Mouse (Mus musculus): ENCODE data around the gene Olfr1339. TPM values are rescaled to one million over a fixed set of nuclear protein-coding genes. Genes with fewer than 3 reads are reported as not detected.
A peak's percentile ranks its signal among the peaks of the same experiment; 100 is the strongest.

Olfr1339 gene
- not detected in 2 replicates for polyA plus RNA-seq (2015; fragmentation: Nextera tagmentation; extraction: Ambion mirVana)

- H3K36me3 ChIP-seq: no peaks in the 10 kb centered on the region
- no peaks in the 10 kb centered on the region for H3K4me1 ChIP-seq
- no peak for ATAC-seq (ENCODE audit: low FRiP score, low read depth)
- H3K9me3 ChIP-seq: no peaks in the 10 kb centered on the region
- no peaks in the 10 kb centered on the region for H3K27me3 ChIP-seq
- H3K4me2 ChIP-seq (replicated peaks): no peak within 1 kb of the TSS
- 70% methylated on average over 1 of the region's 1 CpGs for WGBS
- H3K27ac ChIP-seq: no peak within 1 kb of the TSS
- H3K9ac ChIP-seq: no peak within 1 kb of the TSS
- no peak within 1 kb of the TSS for H3K4me3 ChIP-seq
These were observed at the start of gene Olfr1339 for GRCm38 (mm10) chr4:118731875-118732274. Gene Olfr1339, plus strand, starts transcription at chr4:118732175.

GRCm38 (mm10) chr4:118687086-118687485 is 44.9 kb upstream of the Olfr1339 start:
- H3K27ac ChIP-seq: no peak overlapping the region
- H3K4me3 ChIP-seq: no peak overlapping the region
- peaks cover 4% of the 10 kb centered on the region; the same call in 1 of the 2 replicates for H3K4me1 ChIP-seq
- WGBS: 64% methylated on average over 2 of the region's 2 CpGs
- no peaks in the 10 kb centered on the region for H3K36me3 ChIP-seq
- no peaks in the 10 kb centered on the region for H3K27me3 ChIP-seq
- H3K9ac ChIP-seq: no peak overlapping the region
- no peak for ATAC-seq (ENCODE audit: low FRiP score, low read depth)
- no peaks in the 10 kb centered on the region for H3K9me3 ChIP-seq
- H3K4me2 ChIP-seq (replicated peaks): no peak overlapping the region

GRCm38 (mm10) chr4:118692412-118692973 is 39.5 kb upstream of the Olfr1339 start, which contains the start of gene Olfr1342:
Gene Olfr1342, minus strand, starts transcription at chr4:118692756.
- Histone ChIP-seq H3K27ac (peak within 1 kb of the TSS; percentile 39; the same call in 1 of the 2 replicates), H3K9me3 (no peaks in the 10 kb centered on the region), H3K4me1 (peaks cover 18% of the 10 kb centered on the region; the same call in 1 of the 2 replicates), H3K36me3 (no peaks in the 10 kb centered on the region), H3K4me3 (no peak within 1 kb of the TSS), H3K4me2 (replicated peaks) (peak within 1 kb of the TSS; percentile 42), H3K27me3 (no peaks in the 10 kb centered on the region), H3K9ac (no peak within 1 kb of the TSS)
- WGBS: 37% methylated on average over 12 of the region's 12 CpGs
- ATAC-seq (ENCODE audit: low FRiP score, low read depth): no peak

- no peaks in the 10 kb centered on the region for H3K9me3 ChIP-seq
- no peak for ATAC-seq (ENCODE audit: low FRiP score, low read depth)
- WGBS: 47% methylated on average over 2 of the region's 2 CpGs
- no peaks in the 10 kb centered on the region for H3K27me3 ChIP-seq
- H3K4me1 ChIP-seq: peaks cover 18% of the 10 kb centered on the region; the same call in 1 of the 2 replicates
- no peak overlapping the region for H3K4me3 ChIP-seq
- no peaks in the 10 kb centered on the region for H3K36me3 ChIP-seq
- H3K4me2 ChIP-seq (replicated peaks): no peak overlapping the region
- H3K27ac ChIP-seq: no peak overlapping the region
- no peak overlapping the region for H3K9ac ChIP-seq
These were observed 38.2 kb upstream of the Olfr1339 start for GRCm38 (mm10) chr4:118693812-118694211.

GRCm38 (mm10) chr4:118703223-118703622 is 28.8 kb upstream of the Olfr1339 start, which contains the start of gene Olfr1341:
Gene Olfr1341, plus strand, starts transcription at chr4:118703523.
- no peaks in the 10 kb centered on the region for H3K9me3 ChIP-seq
- 81% methylated on average over 3 of the region's 3 CpGs for WGBS
- no peak for ATAC-seq (ENCODE audit: low FRiP score, low read depth)

GRCm38 (mm10) chr4:118708086-118708485 is 23.9 kb upstream of the Olfr1339 start:
- H3K9ac ChIP-seq: no peak overlapping the region
- H3K9me3 ChIP-seq: no peaks in the 10 kb centered on the region
- H3K27ac ChIP-seq: no peak overlapping the region
- no peaks in the 10 kb centered on the region for H3K27me3 ChIP-seq
- H3K36me3 ChIP-seq: no peaks in the 10 kb centered on the region
- no peak for ATAC-seq (ENCODE audit: low FRiP score, low read depth)
- 84% methylated on average over 5 of the region's 5 CpGs for WGBS
- no peak overlapping the region for H3K4me3 ChIP-seq
- H3K4me2 ChIP-seq (replicated peaks): no peak overlapping the region
- no peaks in the 10 kb centered on the region for H3K4me1 ChIP-seq

More at GRCm38 (mm10) chr4:118703223-118703622, 28.8 kb upstream of the Olfr1339 start, which contains the start of gene Olfr1341:
- H3K4me2 ChIP-seq (replicated peaks): no peak within 1 kb of the TSS
- no peaks in the 10 kb centered on the region for H3K36me3 ChIP-seq
- H3K4me3 ChIP-seq: no peak within 1 kb of the TSS
- no peak within 1 kb of the TSS for H3K27ac ChIP-seq
- H3K27me3 ChIP-seq: no peaks in the 10 kb centered on the region
- H3K4me1 ChIP-seq: no peaks in the 10 kb centered on the region
- H3K9ac ChIP-seq: no peak within 1 kb of the TSS

- H3K4me2 ChIP-seq (replicated peaks): no peak overlapping the region
- H3K27me3 ChIP-seq: no peaks in the 10 kb centered on the region
- no peak for ATAC-seq (ENCODE audit: low FRiP score, low read depth)
- H3K4me1 ChIP-seq: no peaks in the 10 kb centered on the region
- no peak overlapping the region for H3K9ac ChIP-seq
- no peak overlapping the region for H3K4me3 ChIP-seq
- 42% methylated on average over 1 of the region's 1 CpGs for WGBS
- no peak overlapping the region for H3K27ac ChIP-seq
- no peaks in the 10 kb centered on the region for H3K36me3 ChIP-seq
- H3K9me3 ChIP-seq: no peaks in the 10 kb centered on the region
These were observed 20.3 kb upstream of the Olfr1339 start for GRCm38 (mm10) chr4:118711656-118712055.

- Histone ChIP-seq H3K4me2 (replicated peaks) (no peak within 1 kb of the TSS), H3K36me3 (no peaks in the 10 kb centered on the region), H3K4me3 (no peak within 1 kb of the TSS), H3K27me3 (no peaks in the 10 kb centered on the region), H3K9ac (no peak within 1 kb of the TSS), H3K9me3 (no peaks in the 10 kb centered on the region), H3K27ac (no peak within 1 kb of the TSS), H3K4me1 (no peaks in the 10 kb centered on the region)
- no peak for ATAC-seq (ENCODE audit: low FRiP score, low read depth)
These were observed 12.1 kb upstream of the Olfr1339 start, which contains the start of gene Olfr1340 for GRCm38 (mm10) chr4:118719838-118720237. Gene Olfr1340, plus strand, starts transcription at chr4:118720138.

- Histone ChIP-seq H3K9ac (no peak overlapping the region), H3K27me3 (no peaks in the 10 kb centered on the region), H3K4me2 (replicated peaks) (no peak overlapping the region), H3K27ac (no peak overlapping the region), H3K9me3 (no peaks in the 10 kb centered on the region), H3K36me3 (no peaks in the 10 kb centered on the region), H3K4me3 (no peak overlapping the region), H3K4me1 (no peaks in the 10 kb centered on the region)
- 56% methylated on average over 10 of the region's 10 CpGs for WGBS
- no peak for ATAC-seq (ENCODE audit: low FRiP score, low read depth)
These were observed 10.1 kb upstream of the Olfr1339 start for GRCm38 (mm10) chr4:118721742-118722483.

- no peaks in the 10 kb centered on the region for H3K36me3 ChIP-seq
- H3K9ac ChIP-seq: no peak overlapping the region
- no peak overlapping the region for H3K4me2 ChIP-seq (replicated peaks)
- H3K27ac ChIP-seq: no peak overlapping the region
- H3K9me3 ChIP-seq: no peaks in the 10 kb centered on the region
- peaks cover 38% of the 10 kb centered on the region for H3K27me3 ChIP-seq
- H3K4me3 ChIP-seq: no peak overlapping the region
- 55% methylated on average over 3 of the region's 3 CpGs for WGBS
- ATAC-seq (ENCODE audit: low FRiP score, low read depth): no peak
- 0 out of 2 replicates have a peak, but pooled peaks cover 3% of the 10 kb centered on the region for H3K4me1 ChIP-seq
These were observed 7.6 kb downstream of the Olfr1339 start for GRCm38 (mm10) chr4:118739574-118739973.

GRCm38 (mm10) chr4:118740988-118741698 is 9.2 kb downstream of the Olfr1339 start:
- WGBS: 12% methylated on average over 11 of the region's 11 CpGs
- Histone ChIP-seq H3K27me3 (peaks cover 38% of the 10 kb centered on the region), H3K27ac (no peak overlapping the region), H3K9ac (no peak overlapping the region), H3K4me1 (0 out of 2 replicates have a peak, but pooled peaks cover 3% of the 10 kb centered on the region), H3K36me3 (no peaks in the 10 kb centered on the region), H3K4me3 (no peak overlapping the region), H3K4me2 (replicated peaks) (no peak overlapping the region), H3K9me3 (peaks cover under 1% of the 10 kb centered on the region; the same call in 1 of the 2 replicates)
- ATAC-seq (ENCODE audit: low FRiP score, low read depth): no peak

GRCm38 (mm10) chr4:118741881-118742280 is 9.9 kb downstream of the Olfr1339 start:
- ATAC-seq (ENCODE audit: low FRiP score, low read depth): no peak
- no peak overlapping the region for H3K4me3 ChIP-seq
- peaks cover 38% of the 10 kb centered on the region for H3K27me3 ChIP-seq
- no peaks in the 10 kb centered on the region for H3K36me3 ChIP-seq
- no peak overlapping the region for H3K9ac ChIP-seq
- no peak overlapping the region for H3K27ac ChIP-seq
- WGBS: 9% methylated on average over 16 of the region's 16 CpGs
- no peak overlapping the region for H3K4me2 ChIP-seq (replicated peaks)
- H3K4me1 ChIP-seq: 0 out of 2 replicates have a peak, but pooled peaks cover 3% of the 10 kb centered on the region
- H3K9me3 ChIP-seq: peaks cover 8% of the 10 kb centered on the region; the same call in 1 of the 2 replicates

All from limb, embryonic 13.5 days (tissue).